Mouse (Mus musculus): ENCODE measurements around the gene Gm11985. TPM values are rescaled to one million over a fixed set of nuclear protein-coding genes. Genes with fewer than 3 reads are reported as not detected.

Gene Gm11985
- polyA plus RNA-seq, 1 experiment from 2014 or later, result not detected

- peaks cover 34% of the 10 kb centered on the region for H3K27me3 ChIP-seq (replicated peaks; ENCODE audit: control insufficient read depth, insufficient read depth, low read length)
- H3K4me1 ChIP-seq (ENCODE audit: control insufficient read depth, insufficient read depth, low read length), result peaks cover 11% of the 10 kb centered on the region
- no peak overlapping the region for H3K4me2 ChIP-seq (ENCODE audit: low read depth, low read length)
- WGBS, result 17% methylated on average over 9 of the region's 9 CpGs
- no peak overlapping the region for H3K27ac ChIP-seq (ENCODE audit: low read length)
- H3K9me3 ChIP-seq (ENCODE audit: control insufficient read depth, low read length), result no peaks in the 10 kb centered on the region
- no peak overlapping the region for H3K9ac ChIP-seq (ENCODE audit: low read depth, low read length)
- no peak for ATAC-seq
- H3K36me3 ChIP-seq (ENCODE audit: control insufficient read depth, insufficient read depth, low read length), result no peaks in the 10 kb centered on the region
- H3K4me3 ChIP-seq (ENCODE audit: low read length), result peak overlapping the region; percentile 5; the same call in 1 of the 2 replicates
Observed at GRCm38 (mm10) chr11:7211211-7211610, 22.8 kb upstream of the Gm11985 start.

- ATAC-seq, result peak; percentile 51; the same call in 1 of the 2 replicates
- H3K27ac ChIP-seq (ENCODE audit: low read length), result no peak overlapping the region
- H3K4me1 ChIP-seq (ENCODE audit: control insufficient read depth, insufficient read depth, low read length), result peaks cover 11% of the 10 kb centered on the region
- 9% methylated on average over 6 of the region's 6 CpGs for WGBS
- no peaks in the 10 kb centered on the region for H3K36me3 ChIP-seq (ENCODE audit: control insufficient read depth, insufficient read depth, low read length)
- no peak overlapping the region for H3K4me2 ChIP-seq (ENCODE audit: low read depth, low read length)
- no peak overlapping the region for H3K4me3 ChIP-seq (ENCODE audit: low read length)
- no peak overlapping the region for H3K9ac ChIP-seq (ENCODE audit: low read depth, low read length)
- no peaks in the 10 kb centered on the region for H3K9me3 ChIP-seq (ENCODE audit: control insufficient read depth, low read length)
- peaks cover 34% of the 10 kb centered on the region for H3K27me3 ChIP-seq (replicated peaks; ENCODE audit: control insufficient read depth, insufficient read depth, low read length)
Observed at GRCm38 (mm10) chr11:7210343-7210742, 22.0 kb upstream of the Gm11985 start.

GRCm38 (mm10) chr11:7203846-7204245 is 15.5 kb upstream of the Gm11985 start:
- Histone ChIP-seq H3K9ac (ENCODE audit: low read depth, low read length) (no peak overlapping the region), H3K27ac (ENCODE audit: low read length) (no peak overlapping the region), H3K4me3 (ENCODE audit: low read length) (no peak overlapping the region), H3K4me1 (ENCODE audit: control insufficient read depth, insufficient read depth, low read length) (no peaks in the 10 kb centered on the region), H3K4me2 (ENCODE audit: low read depth, low read length) (no peak overlapping the region), H3K9me3 (ENCODE audit: control insufficient read depth, low read length) (no peaks in the 10 kb centered on the region), H3K36me3 (ENCODE audit: control insufficient read depth, insufficient read depth, low read length) (no peaks in the 10 kb centered on the region), H3K27me3 (replicated peaks; ENCODE audit: control insufficient read depth, insufficient read depth, low read length) (no peaks in the 10 kb centered on the region)
- ATAC-seq, result no peak
- 91% methylated on average over 9 of the region's 9 CpGs for WGBS

- no peak for ATAC-seq
- Histone ChIP-seq H3K27me3 (replicated peaks; ENCODE audit: control insufficient read depth, insufficient read depth, low read length) (no peaks in the 10 kb centered on the region), H3K9ac (ENCODE audit: low read depth, low read length) (no peak overlapping the region), H3K4me1 (ENCODE audit: control insufficient read depth, insufficient read depth, low read length) (peaks cover 4% of the 10 kb centered on the region; the same call in 1 of the 2 replicates), H3K27ac (ENCODE audit: low read length) (no peak overlapping the region), H3K36me3 (ENCODE audit: control insufficient read depth, insufficient read depth, low read length) (no peaks in the 10 kb centered on the region), H3K4me2 (ENCODE audit: low read depth, low read length) (no peak overlapping the region), H3K4me3 (ENCODE audit: low read length) (no peak overlapping the region), H3K9me3 (ENCODE audit: control insufficient read depth, low read length) (no peaks in the 10 kb centered on the region)
- WGBS, result 72% methylated on average over 7 of the region's 7 CpGs
Observed at GRCm38 (mm10) chr11:7202206-7202605, 13.8 kb upstream of the Gm11985 start.

- H3K4me2 ChIP-seq (ENCODE audit: low read depth, low read length), result no peak overlapping the region
- H3K27me3 ChIP-seq (replicated peaks; ENCODE audit: control insufficient read depth, insufficient read depth, low read length), result no peaks in the 10 kb centered on the region
- no peak overlapping the region for H3K4me3 ChIP-seq (ENCODE audit: low read length)
- no peak for ATAC-seq
- H3K9ac ChIP-seq (ENCODE audit: low read depth, low read length), result no peak overlapping the region
- H3K4me1 ChIP-seq (ENCODE audit: control insufficient read depth, insufficient read depth, low read length), result peaks cover 6% of the 10 kb centered on the region; the same call in 1 of the 2 replicates
- H3K36me3 ChIP-seq (ENCODE audit: control insufficient read depth, insufficient read depth, low read length), result no peaks in the 10 kb centered on the region
- no peaks in the 10 kb centered on the region for H3K9me3 ChIP-seq (ENCODE audit: control insufficient read depth, low read length)
- WGBS, result 80% methylated on average over 9 of the region's 9 CpGs
- no peak overlapping the region for H3K27ac ChIP-seq (ENCODE audit: low read length)
Observed at GRCm38 (mm10) chr11:7200393-7200783, 12.0 kb upstream of the Gm11985 start.

- H3K27ac ChIP-seq (ENCODE audit: low read length), result no peak overlapping the region
- no peaks in the 10 kb centered on the region for H3K9me3 ChIP-seq (ENCODE audit: control insufficient read depth, low read length)
- 50% methylated on average over 14 of the region's 14 CpGs for WGBS
- H3K4me1 ChIP-seq (ENCODE audit: control insufficient read depth, insufficient read depth, low read length), result peaks cover 6% of the 10 kb centered on the region; the same call in 1 of the 2 replicates
- H3K4me2 ChIP-seq (ENCODE audit: low read depth, low read length), result no peak overlapping the region
- ATAC-seq, result no peak
- no peak overlapping the region for H3K4me3 ChIP-seq (ENCODE audit: low read length)
- no peaks in the 10 kb centered on the region for H3K27me3 ChIP-seq (replicated peaks; ENCODE audit: control insufficient read depth, insufficient read depth, low read length)
- H3K36me3 ChIP-seq (ENCODE audit: control insufficient read depth, insufficient read depth, low read length), result no peaks in the 10 kb centered on the region
- H3K9ac ChIP-seq (ENCODE audit: low read depth, low read length), result no peak overlapping the region
Observed at GRCm38 (mm10) chr11:7199736-7200392, 11.5 kb upstream of the Gm11985 start.

- H3K27ac ChIP-seq (ENCODE audit: low read length), result no peak overlapping the region
Observed at GRCm38 (mm10) chr11:7198481-7199256, 10.3 kb upstream of the Gm11985 start.

GRCm38 (mm10) chr11:7198006-7198405 is 9.6 kb upstream of the Gm11985 start:
- Histone ChIP-seq H3K9me3 (ENCODE audit: control insufficient read depth, low read length) (no peaks in the 10 kb centered on the region), H3K9ac (ENCODE audit: low read depth, low read length) (no peak overlapping the region), H3K4me2 (ENCODE audit: low read depth, low read length) (no peak overlapping the region), H3K27ac (ENCODE audit: low read length) (no peak overlapping the region), H3K4me3 (ENCODE audit: low read length) (no peak overlapping the region), H3K4me1 (ENCODE audit: control insufficient read depth, insufficient read depth, low read length) (peaks cover 6% of the 10 kb centered on the region; the same call in 1 of the 2 replicates), H3K27me3 (replicated peaks; ENCODE audit: control insufficient read depth, insufficient read depth, low read length) (no peaks in the 10 kb centered on the region), H3K36me3 (ENCODE audit: control insufficient read depth, insufficient read depth, low read length) (no peaks in the 10 kb centered on the region)
- WGBS, result 89% methylated on average over 19 of the region's 19 CpGs
- ATAC-seq, result no peak

More at GRCm38 (mm10) chr11:7198481-7199256, 10.3 kb upstream of the Gm11985 start:
- 68% methylated on average over 10 of the region's 10 CpGs for WGBS
- H3K36me3 ChIP-seq (ENCODE audit: control insufficient read depth, insufficient read depth, low read length), result no peaks in the 10 kb centered on the region
- no peak overlapping the region for H3K9ac ChIP-seq (ENCODE audit: low read depth, low read length)
- ATAC-seq, result peak; percentile 24; the same call in 1 of the 2 replicates
- no peaks in the 10 kb centered on the region for H3K9me3 ChIP-seq (ENCODE audit: control insufficient read depth, low read length)
- no peaks in the 10 kb centered on the region for H3K27me3 ChIP-seq (replicated peaks; ENCODE audit: control insufficient read depth, insufficient read depth, low read length)
- peaks cover 6% of the 10 kb centered on the region; the same call in 1 of the 2 replicates for H3K4me1 ChIP-seq (ENCODE audit: control insufficient read depth, insufficient read depth, low read length)
- H3K4me3 ChIP-seq (ENCODE audit: low read length), result no peak overlapping the region
- H3K4me2 ChIP-seq (ENCODE audit: low read depth, low read length), result no peak overlapping the region

GRCm38 (mm10) chr11:7197491-7197941 is 9.1 kb upstream of the Gm11985 start, which contains the start of gene Igfbp1:
Gene Igfbp1, plus strand, starts transcription at chr11:7197782.
- Histone ChIP-seq H3K36me3 (ENCODE audit: control insufficient read depth, insufficient read depth, low read length) (no peaks in the 10 kb centered on the region), H3K27me3 (replicated peaks; ENCODE audit: control insufficient read depth, insufficient read depth, low read length) (no peaks in the 10 kb centered on the region), H3K4me3 (ENCODE audit: low read length) (no peak within 1 kb of the TSS), H3K4me2 (ENCODE audit: low read depth, low read length) (no peak within 1 kb of the TSS), H3K9me3 (ENCODE audit: control insufficient read depth, low read length) (no peaks in the 10 kb centered on the region), H3K4me1 (ENCODE audit: control insufficient read depth, insufficient read depth, low read length) (peaks cover 6% of the 10 kb centered on the region; the same call in 1 of the 2 replicates), H3K27ac (ENCODE audit: low read length) (no peak within 1 kb of the TSS), H3K9ac (ENCODE audit: low read depth, low read length) (no peak within 1 kb of the TSS)
- peak; percentile 60 for ATAC-seq
- 45% methylated on average over 12 of the region's 12 CpGs for WGBS

Data from intestine, embryonic 16.5 days (tissue).